Mouse (Mus musculus) heart, postnatal 10 days (tissue): Measurements from ENCODE around the gene Olfr536. TPM values are rescaled to one million over a fixed set of nuclear protein-coding genes. Genes with fewer than 3 reads are reported as not detected.
"Not testable (repeated sequence)": the region's sequence is repeated elsewhere in the genome, so short reads cannot be mapped to it uniquely, and the experiment has no call there.

Experiments used
- DNase-seq, 2 experiments: peaks; one replicate each; pipeline ENCODE4 v3.0.0; 2021
- intact Hi-C: fragments of 180-260 bp; cut with DNase I; formaldehyde crosslinking; loops from one replicate; pipeline ENCODE4 v1.15.1; 2025
- total RNA-seq, 2 experiments: library from RNA; stranded (reverse); gene quantifications; 2 replicates each; pipeline ENCODE4 v1.2.3; 2021

Gene Olfr536
- total RNA-seq: not detected

- intact Hi-C loops, DNase-seq: not testable (repeated sequence)
These were observed at the start of gene Olfr536 for GRCm38 (mm10) chr7:140507346-140508021. Gene Olfr536, minus strand, starts transcription at chr7:140507396.

- DNase-seq: no peak
- intact Hi-C loops: no loop called here
These were observed 32.5 kb upstream of the Olfr536 start for GRCm38 (mm10) chr7:140539746-140540145.

GRCm38 (mm10) chr7:140494702-140495101, 12.5 kb downstream of the Olfr536 start:
- no peak for DNase-seq
- intact Hi-C loops: no loop called here

GRCm38 (mm10) chr7:140494231-140494630, 13.0 kb downstream of the Olfr536 start:
- intact Hi-C loops: no loop called here
- no peak for DNase-seq

GRCm38 (mm10) chr7:140488981-140489380, 18.2 kb downstream of the Olfr536 start:
- DNase-seq: no peak
- intact Hi-C loops: no loop called here

- intact Hi-C loops: no loop called here
- no peak for DNase-seq
These were observed 23.3 kb downstream of the Olfr536 start, which contains the start of gene Olfr535 for GRCm38 (mm10) chr7:140483916-140484315. Gene Olfr535, plus strand, starts transcription at chr7:140484216.

GRCm38 (mm10) chr7:140478733-140479132, 28.5 kb downstream of the Olfr536 start:
- intact Hi-C loops: no loop called here
- no peak for DNase-seq

- intact Hi-C loops: no loop called here
- no peak for DNase-seq
These were observed 29.3 kb downstream of the Olfr536 start for GRCm38 (mm10) chr7:140477886-140478285.

- DNase-seq, intact Hi-C loops: not testable (repeated sequence)
These were observed 44.1 kb downstream of the Olfr536 start, which contains the start of gene Olfr533 for GRCm38 (mm10) chr7:140463070-140463469. Gene Olfr533, plus strand, starts transcription at chr7:140463370.

Other genes with a start within 250 kb of the Olfr536 start
- not detected for gene Olfr525, start 186.5 kb downstream of the Olfr536 start, total RNA-seq
- gene Olfr527, start 173.4 kb downstream of the Olfr536 start, total RNA-seq: not detected
- not detected for gene Olfr60, start 145.7 kb downstream of the Olfr536 start, total RNA-seq
- gene Olfr530, start 131.1 kb downstream of the Olfr536 start, total RNA-seq: not detected
- not detected for gene Olfr531, start 104.5 kb downstream of the Olfr536 start, total RNA-seq
- gene Olfr532, start 85.8 kb downstream of the Olfr536 start, total RNA-seq: not detected
- gene Olfr533, start 44.0 kb downstream of the Olfr536 start, total RNA-seq: not detected
- gene Olfr535, start 23.2 kb downstream of the Olfr536 start, total RNA-seq: not detected
- gene Olfr538, start 60.5 kb upstream of the Olfr536 start, total RNA-seq: not detected
- gene Olfr46, start 93.9 kb upstream of the Olfr536 start, total RNA-seq: not detected
- gene Olfr61, start 121.6 kb upstream of the Olfr536 start, total RNA-seq: not detected
- gene Olfr53, start 139.1 kb upstream of the Olfr536 start, total RNA-seq: not detected
- not detected for gene Olfr539, start 152.5 kb upstream of the Olfr536 start, total RNA-seq
- not detected for gene Olfr45, start 174.6 kb upstream of the Olfr536 start, total RNA-seq
- gene Olfr541, start 189.9 kb upstream of the Olfr536 start, total RNA-seq: not detected